Mouse (Mus musculus) liver, embryonic 14.5 days (tissue): ENCODE measurements around the gene Phkg2. TPM values are rescaled to one million over a fixed set of nuclear protein-coding genes. Genes with fewer than 3 reads are reported as not detected.
A peak's percentile ranks its signal among the peaks of the same experiment; 100 is the strongest.
"Not testable (repeated sequence)": the region's sequence is repeated elsewhere in the genome, so short reads cannot be mapped to it uniquely, and the experiment has no call there.

Experiments
- ATAC-seq: fragments of 200-750 bp; cut with Nextera tagmentation; 2 replicates; pipeline ENCODE4 v1.8.0; 2017; ENCODE audit warnings: moderate number of reproducible peaks, mild to moderate bottlenecking, moderate library complexity; ENCODE audit not compliant: insufficient read depth
- DNase-seq, 3 experiments: peaks; one replicate each; pipeline ENCODE4 v3.0.0-alpha.2; 2012 to 2013; ENCODE audit warnings: low read depth in 3 of 3, low spot score in 3 of 3
- H3K27ac ChIP-seq: fragments of 300-500 bp; sonication (generic); 2 replicates; pipeline ENCODE4 v1.5.1; 2014; ENCODE audit warnings: moderate library complexity, mild to moderate bottlenecking, control low read depth, inconsistent platforms
- H3K27me3 ChIP-seq: fragments of 300-500 bp; sonication (generic); 2 replicates; pipeline ENCODE4 v1.6.1; 2014; ENCODE audit warnings: mild to moderate bottlenecking, low read length, moderate library complexity; ENCODE audit not compliant: control insufficient read depth, insufficient read depth
- H3K36me3 ChIP-seq: fragments of 300-500 bp; sonication (generic); replicated peaks from 2 replicates; pipeline ENCODE4 v1.6.1; 2014; ENCODE audit warnings: low read depth; ENCODE audit not compliant: control insufficient read depth, insufficient read depth
- H3K4me1 ChIP-seq, 2 experiments: fragments of 200-500 bp in 1 of 2; fragments of 300-500 bp in 1 of 2; sonication (generic) in 1 of 2; replicated peaks; 2 replicates each; pipeline ENCODE4 v1.6.1; 2012 to 2014; ENCODE audit warnings: antibody characterized with exemption in 1 of 2, inconsistent platforms in 1 of 2, low read length in 1 of 2; ENCODE audit not compliant: control insufficient read depth in 2 of 2, insufficient read depth in 2 of 2
- H3K4me2 ChIP-seq: fragments of 300-500 bp; sonication (generic); 2 replicates; pipeline ENCODE4 v1.6.1; 2014; ENCODE audit warnings: low read depth, mild to moderate bottlenecking, control low read depth, moderate library complexity
- H3K4me3 ChIP-seq, 2 experiments: fragments of 200-500 bp in 1 of 2; fragments of 300-500 bp in 1 of 2; sonication (generic) in 1 of 2; 2 replicates each; pipeline ENCODE4 v1.5.1; 2012 to 2014; ENCODE audit warnings: low read depth in 2 of 2, low read length in 2 of 2, mild to moderate bottlenecking in 2 of 2, control low read depth in 1 of 2, inconsistent platforms in 1 of 2, moderate library complexity in 1 of 2; ENCODE audit not compliant: insufficient read depth in 1 of 2
- H3K9ac ChIP-seq: fragments of 300-500 bp; sonication (generic); replicated peaks from 2 replicates; pipeline ENCODE4 v1.6.1; 2014; ENCODE audit warnings: mild to moderate bottlenecking, control low read depth, moderate library complexity
- H3K9me3 ChIP-seq: fragments of 300-500 bp; sonication (generic); 2 replicates; pipeline ENCODE4 v1.6.1; 2016; ENCODE audit warnings: low read length, mixed read lengths; ENCODE audit not compliant: control insufficient read depth
- CTCF ChIP-seq: IDR thresholded peaks from 2 replicates; pipeline ENCODE4 v1.5.1; 2016; ENCODE audit warnings: antibody characterized with exemption, low read depth, control low read depth
- EP300 ChIP-seq: IDR thresholded peaks from 2 replicates; pipeline ENCODE4 v1.6.1; 2016; ENCODE audit warnings: antibody characterized with exemption, low read depth
- WGBS: fragments of 180-500 bp; shearing (Covaris S2); extraction: QIAGEN DNeasy Blood & Tissue Kit; methylation state at CpG from one replicate; pipeline ENCODE4 v1.1.7; 2014; ENCODE audit not compliant: insufficient replicate concordance; 5-methylcytosine and 5-hydroxymethylcytosine counted together
- polyA plus RNA-seq, 2 experiments: library from polyadenylated mRNA; depleted of rRNA in 1 of 2; stranded (reverse) in 1 of 2; unstranded in 1 of 2; fragments of >200 nt; fragmentation: Nextera tagmentation in 1 of 2; extraction: Ambion mirVana in 1 of 2; gene quantifications; 2 replicates each; pipeline versions ENCODE4 v1.2.1 to v1.2.3; 2012 to 2014

Gene Phkg2
- polyA plus RNA-seq, 2 experiments: 18.5 to 27.3 TPM

DNA sequence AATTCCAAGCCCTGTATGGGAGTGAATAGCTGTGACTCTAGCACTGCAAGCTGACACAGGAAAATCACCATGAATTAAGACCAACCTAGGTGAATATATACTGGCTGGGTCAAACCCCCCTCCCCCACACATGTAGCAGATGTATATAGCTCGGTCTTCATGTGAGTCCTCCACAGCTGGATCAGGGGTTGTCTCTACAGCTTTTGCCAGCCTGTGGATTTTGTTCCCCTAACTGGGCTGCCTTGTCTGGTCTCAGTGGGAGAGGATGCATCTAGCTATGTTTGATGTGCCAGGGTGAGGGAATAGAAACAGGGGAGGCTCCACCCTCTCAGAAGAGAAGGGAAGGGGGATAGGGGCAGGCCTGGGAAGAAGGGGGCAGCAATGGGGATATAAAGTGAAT, 43.2 kb downstream of the Phkg2 start:
- 63% methylated on average over 1 of the region's 1 CpGs for WGBS
- no peak for TF ChIP-seq CTCF
- TF ChIP-seq EP300: no peak
- no peaks in the 10 kb centered on the region for H3K9me3 ChIP-seq
- H3K36me3 ChIP-seq: no peaks in the 10 kb centered on the region; the same call in 1 of the 2 replicates
- no peak for DNase-seq
- H3K27ac ChIP-seq: no peak overlapping the region
- no peaks in the 10 kb centered on the region for H3K27me3 ChIP-seq
- H3K4me2 ChIP-seq: no peak overlapping the region
- peaks cover 0 to 6% of the 10 kb centered on the region in 2 experiments; a peak in 1 of 4 replicates for H3K4me1 ChIP-seq
- ATAC-seq: no peak; the same call in 1 of the 2 replicates
- H3K4me3 ChIP-seq: no peak overlapping the region
- no peak overlapping the region for H3K9ac ChIP-seq

DNA sequence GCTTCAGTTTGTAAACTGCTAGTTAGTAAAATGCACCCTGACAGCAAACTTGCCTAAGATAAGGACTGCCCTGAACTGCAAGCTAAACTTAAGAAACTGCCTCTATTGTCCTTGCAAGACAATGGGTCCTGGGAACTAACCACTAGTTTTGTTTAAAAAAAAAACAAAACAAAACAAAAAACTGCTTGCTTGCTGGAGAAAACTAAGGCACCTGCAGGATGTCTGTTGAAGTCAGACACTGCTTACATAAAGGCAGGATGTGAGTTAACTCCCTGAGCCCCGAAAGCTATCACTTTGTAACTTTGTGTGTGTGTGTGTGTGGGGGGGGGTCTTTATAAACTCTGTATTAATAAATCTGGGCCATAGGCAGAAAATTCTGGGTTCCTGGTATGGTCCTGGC, 43.7 kb downstream of the Phkg2 start:
- no peaks in the 10 kb centered on the region for H3K9me3 ChIP-seq
- DNase-seq (no peak), ATAC-seq (no peak)
- WGBS: 76% methylated on average over 1 of the region's 1 CpGs
- no peak overlapping the region for H3K4me2 ChIP-seq
- no peaks in the 10 kb centered on the region for H3K27me3 ChIP-seq
- TF ChIP-seq CTCF (no peak), EP300 (no peak)
- H3K36me3 ChIP-seq: no peaks in the 10 kb centered on the region; the same call in 1 of the 2 replicates
- H3K27ac ChIP-seq: no peak overlapping the region
- no peak overlapping the region for H3K9ac ChIP-seq
- H3K4me3 ChIP-seq: no peak overlapping the region
- H3K4me1 ChIP-seq: peaks cover 0 to 6% of the 10 kb centered on the region in 2 experiments; a peak in 1 of 4 replicates

DNA sequence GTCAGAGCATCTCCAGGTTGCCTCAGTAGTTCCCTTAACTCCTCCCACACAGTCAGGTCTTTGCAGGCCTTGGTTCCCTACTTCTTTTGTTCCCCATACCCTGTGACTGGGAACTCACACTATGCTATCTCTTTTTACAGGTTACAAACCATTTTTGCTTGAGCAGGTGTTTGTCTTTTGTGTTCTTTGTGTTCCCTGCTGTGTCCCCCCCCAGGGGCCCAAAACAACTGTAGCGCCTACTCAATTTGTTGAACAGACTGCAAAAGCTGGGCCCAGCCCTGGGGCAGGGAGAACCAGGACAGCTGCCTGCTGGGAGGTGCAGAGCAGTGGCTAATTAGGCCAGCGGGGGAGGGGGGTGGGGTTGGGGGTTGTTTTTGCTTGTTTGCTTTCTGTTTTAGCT, 44.8 kb downstream of the Phkg2 start:
- Histone ChIP-seq H3K36me3 (no peaks in the 10 kb centered on the region), H3K27me3 (no peaks in the 10 kb centered on the region), H3K4me3 (no peak overlapping the region), H3K27ac (no peak overlapping the region), H3K4me2 (no peak overlapping the region), H3K4me1 (peaks cover 0 to 6% of the 10 kb centered on the region in 2 experiments; a peak in 1 of 4 replicates), H3K9me3 (no peaks in the 10 kb centered on the region), H3K9ac (no peak overlapping the region)
- DNase-seq (no peak), ATAC-seq (no peak)
- 69% methylated on average over 2 of the region's 2 CpGs for WGBS
- TF ChIP-seq CTCF (no peak), EP300 (no peak)

DNA sequence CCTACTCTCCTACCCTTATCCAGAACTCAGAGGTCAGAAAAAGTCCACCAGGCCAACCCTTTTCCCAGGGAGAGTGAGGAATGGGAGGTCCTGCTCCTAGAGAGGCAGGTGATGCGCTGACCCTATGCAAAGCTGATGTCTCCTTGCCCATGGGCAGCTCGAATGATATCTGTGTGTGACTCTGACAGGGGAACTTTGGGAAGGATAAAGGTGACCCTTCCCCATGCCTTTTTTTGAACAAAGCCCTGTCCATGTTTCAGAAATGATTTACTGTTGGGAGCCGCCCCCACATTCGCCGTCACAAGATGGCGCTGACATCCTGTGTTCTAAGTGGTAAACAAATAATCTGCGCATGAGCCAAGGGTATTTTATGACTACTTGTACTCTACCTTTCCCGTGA, 45.3 kb downstream of the Phkg2 start:
- H3K4me1 ChIP-seq, ATAC-seq, H3K9me3 ChIP-seq, H3K36me3 ChIP-seq, H3K4me2 ChIP-seq, DNase-seq, H3K9ac ChIP-seq, H3K27me3 ChIP-seq, H3K27ac ChIP-seq, H3K4me3 ChIP-seq: not testable (repeated sequence)
- WGBS: 88% methylated on average over 7 of the region's 8 CpGs

DNA sequence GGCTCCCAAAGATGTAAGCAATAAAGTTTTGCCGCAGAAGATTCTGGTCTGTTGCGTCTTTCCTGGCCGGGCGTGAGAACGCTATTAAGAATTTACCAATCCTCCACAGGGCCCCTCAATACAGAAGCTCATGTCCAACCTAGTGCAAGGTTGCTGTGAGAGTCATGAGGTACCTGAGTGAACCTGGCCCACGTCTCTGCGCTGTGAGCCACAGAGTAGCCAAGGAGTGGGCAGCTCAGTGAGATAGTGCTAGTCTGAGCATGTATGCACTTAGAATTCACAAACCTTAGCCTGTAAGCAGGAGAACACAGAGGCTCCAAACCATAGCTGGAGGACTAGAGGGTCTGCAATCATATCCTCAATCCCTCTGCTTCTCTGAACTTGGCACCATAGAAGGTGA, 52.9 kb downstream of the Phkg2 start:
- Histone ChIP-seq H3K9ac (no peak overlapping the region), H3K27me3 (no peaks in the 10 kb centered on the region), H3K27ac (peak overlapping the region; percentile 37), H3K4me3 (peak overlapping the region; percentile 2 to 38), H3K9me3 (no peaks in the 10 kb centered on the region), H3K4me1 (peaks cover 15 to 22% of the 10 kb centered on the region in 2 experiments), H3K4me2 (peak overlapping the region; percentile 47), H3K36me3 (no peaks in the 10 kb centered on the region)
- WGBS: 87% methylated on average over 7 of the region's 7 CpGs
- TF ChIP-seq CTCF: no peak
- no peak for TF ChIP-seq EP300
- DNase-seq: no peak
- ATAC-seq: peak; percentile 36; the same call in 1 of the 2 replicates
